Mouse (Mus musculus): Measurements from ENCODE around the gene Mras.

Mras gene

GRCm38 (mm10) chr9:99437031-99437764, at the start of gene Mras:
TSS of gene Mras (minus strand) at chr9:99437381.
- no peak for DNase-seq (ENCODE audit: low read depth)

- DNase-seq (ENCODE audit: low read depth): peak; percentile 27
Observed at GRCm38 (mm10) chr9:99485144-99485543, 48.0 kb upstream of the Mras start.

GRCm38 (mm10) chr9:99484632-99485031, 47.5 kb upstream of the Mras start:
- DNase-seq (ENCODE audit: low read depth): no peak

GRCm38 (mm10) chr9:99483191-99483590, 46.0 kb upstream of the Mras start:
- DNase-seq (ENCODE audit: low read depth): no peak

- DNase-seq (ENCODE audit: low read depth): no peak
Observed at GRCm38 (mm10) chr9:99480764-99481163, 43.6 kb upstream of the Mras start.

GRCm38 (mm10) chr9:99479181-99479711, 42.1 kb upstream of the Mras start:
- no peak for DNase-seq (ENCODE audit: low read depth)

- no peak for DNase-seq (ENCODE audit: low read depth)
Observed at GRCm38 (mm10) chr9:99471334-99471733, 34.2 kb upstream of the Mras start.

GRCm38 (mm10) chr9:99470347-99471092, 33.3 kb upstream of the Mras start:
- no peak for DNase-seq (ENCODE audit: low read depth)

- peak; percentile 38 for DNase-seq (ENCODE audit: low read depth)
Observed at GRCm38 (mm10) chr9:99469681-99470273, 32.6 kb upstream of the Mras start.

GRCm38 (mm10) chr9:99468572-99468971, 31.4 kb upstream of the Mras start:
- no peak for DNase-seq (ENCODE audit: low read depth)

GRCm38 (mm10) chr9:99464876-99465275, 27.7 kb upstream of the Mras start:
- DNase-seq (ENCODE audit: low read depth): no peak

GRCm38 (mm10) chr9:99459730-99460129, 22.5 kb upstream of the Mras start:
- DNase-seq (ENCODE audit: low read depth): no peak

- peak; percentile 80 for DNase-seq (ENCODE audit: low read depth)
Observed at GRCm38 (mm10) chr9:99458529-99459208, 21.5 kb upstream of the Mras start.

GRCm38 (mm10) chr9:99454211-99454610, 17.0 kb upstream of the Mras start:
- no peak for DNase-seq (ENCODE audit: low read depth)

- DNase-seq (ENCODE audit: low read depth): no peak
Observed at GRCm38 (mm10) chr9:99451161-99451560, 14.0 kb upstream of the Mras start, which contains the start of gene Nme9. TSS of gene Nme9 (plus strand) at chr9:99451475.

GRCm38 (mm10) chr9:99449886-99450647, 12.9 kb upstream of the Mras start:
- peak; percentile 70 for DNase-seq (ENCODE audit: low read depth)

- DNase-seq (ENCODE audit: low read depth): no peak
Observed at GRCm38 (mm10) chr9:99447323-99447722, 10.1 kb upstream of the Mras start.

GRCm38 (mm10) chr9:99446259-99446658, 9.1 kb upstream of the Mras start:
- DNase-seq (ENCODE audit: low read depth): no peak

GRCm38 (mm10) chr9:99444590-99445178, 7.5 kb upstream of the Mras start:
- peak; percentile 39 for DNase-seq (ENCODE audit: low read depth)

- DNase-seq (ENCODE audit: low read depth): no peak
Observed at GRCm38 (mm10) chr9:99441647-99442433, 4.7 kb upstream of the Mras start.

All from 416B (cell line).